Mouse (Mus musculus) yolk sac, embryonic 10.5 days (tissue): ENCODE data around the gene Dpep1.
"Not testable (repeated sequence)": the region's sequence is repeated elsewhere in the genome, so short reads cannot be mapped to it uniquely, and the experiment has no call there.

ENCODE experiments used
- DNase-seq: peaks from one replicate; pipeline ENCODE4 v3.0.0-alpha.2; 2017; ENCODE audit warnings: low spot score

Dpep1 gene

GRCm38 (mm10) chr8:123212321-123213117 lies 26.5 kb downstream of the Dpep1 start, which contains the start of the genes Chmp1a and Spata33:
TSS of gene Chmp1a (minus strand) at chr8:123212763.
TSS of gene Spata33 (plus strand) at chr8:123212832.
- DNase-seq, result peak; percentile 96

- no peak for DNase-seq
Measured at GRCm38 (mm10) chr8:123213118-123213772, 27.2 kb downstream of the Dpep1 start.

- no peak for DNase-seq
Measured at GRCm38 (mm10) chr8:123215430-123215829, 29.4 kb downstream of the Dpep1 start.

GRCm38 (mm10) chr8:123220917-123221316 lies 34.9 kb downstream of the Dpep1 start:
- no peak for DNase-seq

GRCm38 (mm10) chr8:123224278-123225266 lies 38.5 kb downstream of the Dpep1 start, which contains the start of gene Cdk10:
TSS of gene Cdk10 (plus strand) at chr8:123224842.
- peak; percentile 90 for DNase-seq

GRCm38 (mm10) chr8:123228416-123228815 lies 42.4 kb downstream of the Dpep1 start:
- no peak for DNase-seq

GRCm38 (mm10) chr8:123230326-123230725 lies 44.3 kb downstream of the Dpep1 start:
- DNase-seq, result not testable (repeated sequence)

- no peak for DNase-seq
Measured at GRCm38 (mm10) chr8:123231742-123232141, 45.7 kb downstream of the Dpep1 start.

- DNase-seq, result no peak
Measured at GRCm38 (mm10) chr8:123232553-123232952, 46.5 kb downstream of the Dpep1 start.

- no peak for DNase-seq
Measured at GRCm38 (mm10) chr8:123233300-123233699, 47.3 kb downstream of the Dpep1 start.

- DNase-seq, result no peak
Measured at GRCm38 (mm10) chr8:123233760-123234159, 47.7 kb downstream of the Dpep1 start.

GRCm38 (mm10) chr8:123234918-123235519 lies 49.0 kb downstream of the Dpep1 start:
- no peak for DNase-seq

GRCm38 (mm10) chr8:123235520-123236497 lies 49.8 kb downstream of the Dpep1 start, which contains the start of gene Spata2l:
TSS of gene Spata2l (minus strand) at chr8:123236233.
- DNase-seq, result peak; percentile 90

GRCm38 (mm10) chr8:123239398-123239797 lies 53.4 kb downstream of the Dpep1 start:
- DNase-seq, result no peak

- DNase-seq, result no peak
Measured at GRCm38 (mm10) chr8:123242107-123242923, 56.3 kb downstream of the Dpep1 start.

GRCm38 (mm10) chr8:123243053-123243452 lies 57.0 kb downstream of the Dpep1 start:
- no peak for DNase-seq

GRCm38 (mm10) chr8:123244382-123244781 lies 58.3 kb downstream of the Dpep1 start:
- peak; percentile 61 for DNase-seq

GRCm38 (mm10) chr8:123245543-123245942 lies 59.5 kb downstream of the Dpep1 start:
- no peak for DNase-seq

GRCm38 (mm10) chr8:123247748-123248147 lies 61.7 kb downstream of the Dpep1 start:
- DNase-seq, result no peak
